Mouse (Mus musculus): ENCODE measurements around the gene Dnaja1.

The Dnaja1 gene

DNA sequence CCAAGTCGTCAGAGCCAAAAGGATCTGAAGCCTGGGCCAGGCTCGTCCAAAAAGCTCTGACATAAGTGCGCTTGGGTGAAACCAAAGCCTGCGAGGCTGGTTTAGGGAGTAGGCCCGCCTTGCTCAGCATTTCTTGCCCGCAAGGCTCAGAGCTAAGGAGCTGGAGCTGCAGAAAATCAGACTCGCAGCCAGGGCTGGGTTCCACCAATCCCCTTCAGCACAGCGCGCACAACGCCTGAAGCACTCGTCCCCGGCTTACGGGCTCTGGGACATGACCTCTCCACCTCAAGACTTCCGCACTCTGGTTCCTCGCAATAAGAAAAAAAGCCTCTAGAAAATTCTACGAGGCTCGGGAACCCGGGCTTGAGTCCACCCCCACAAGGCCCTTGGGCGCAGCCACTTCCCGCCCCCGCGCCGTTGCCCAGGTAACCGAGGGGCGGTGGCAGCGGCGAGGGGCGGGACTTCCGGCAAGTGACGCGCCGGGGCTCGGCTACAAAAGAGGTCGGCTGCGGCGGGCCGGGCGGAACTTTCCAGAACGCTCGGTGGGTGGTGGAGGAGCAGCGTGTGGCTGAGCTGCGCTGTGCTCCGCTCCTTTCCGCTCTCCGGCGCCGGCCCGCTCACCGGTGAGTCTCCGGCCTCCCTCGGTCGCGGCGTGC, at the start of gene Dnaja1:
Gene Dnaja1 (plus strand): TSS at position 140 of the 656 bp plus-strand sequence.
- DNase-seq (ENCODE audit: low spot score) = peak; percentile 96

DNA sequence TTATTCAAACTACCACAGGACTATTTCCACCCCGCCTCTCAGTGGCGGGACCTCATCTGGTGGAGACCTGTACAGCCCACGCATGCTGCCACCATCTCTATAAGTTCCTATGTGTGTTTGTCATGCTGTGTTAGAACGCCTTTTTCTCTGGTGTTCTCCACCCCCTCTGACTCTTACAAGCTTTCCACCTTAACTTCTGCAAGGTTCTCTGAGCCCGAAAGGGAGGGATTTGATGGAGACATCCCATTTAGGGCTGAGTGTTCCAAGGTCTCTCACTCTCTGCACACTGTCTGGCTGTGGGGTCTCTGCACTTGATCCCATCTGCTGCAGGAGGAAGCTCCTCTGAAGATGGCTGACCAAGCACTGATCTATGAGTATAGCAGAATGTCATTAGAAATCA, 48.4 kb upstream of the Dnaja1 start:
- no peak for DNase-seq (ENCODE audit: low spot score)

DNA sequence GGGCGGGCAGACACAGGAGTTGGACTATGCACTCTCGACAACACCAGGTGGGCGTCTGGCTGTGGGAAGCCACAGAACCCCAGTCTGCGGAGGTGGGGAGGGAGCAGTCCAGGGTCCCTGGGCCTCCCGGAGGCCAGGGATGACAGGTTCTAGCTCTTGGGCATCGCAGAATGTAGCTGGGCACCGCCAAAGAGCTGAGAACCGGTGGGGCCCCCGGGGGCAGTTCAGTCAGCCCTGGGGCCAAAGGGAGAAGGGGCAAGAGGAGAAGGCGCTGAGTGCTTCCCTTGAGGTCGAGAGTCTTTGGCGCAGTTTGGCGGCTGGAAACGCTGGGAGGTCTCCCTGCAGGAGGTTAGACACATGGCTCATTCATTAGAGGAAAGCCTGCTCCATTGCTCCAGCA, 45.6 kb upstream of the Dnaja1 start:
- DNase-seq (ENCODE audit: low spot score) = peak; percentile 31

DNA sequence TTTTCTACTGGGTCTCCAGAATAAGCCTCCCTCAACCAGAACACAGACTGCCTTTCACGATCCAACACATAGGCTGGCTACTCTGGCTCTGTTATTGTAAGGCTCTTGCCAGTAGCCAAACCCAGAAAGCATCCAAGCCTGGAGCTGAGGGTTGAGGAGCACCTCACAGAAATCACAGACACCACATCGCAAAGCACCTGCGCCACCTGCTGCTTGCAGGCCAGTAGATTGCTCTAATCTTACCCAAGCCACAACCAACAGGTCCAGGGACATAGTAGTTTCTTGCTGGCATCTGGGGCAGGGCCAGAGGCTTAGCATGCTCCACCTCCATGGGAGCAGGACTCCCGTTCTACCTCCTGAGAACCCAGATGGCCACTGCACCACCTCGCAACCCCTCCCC, 44.8 kb upstream of the Dnaja1 start:
- peak; percentile 13 for DNase-seq (ENCODE audit: low spot score)

- peak; percentile 77 for DNase-seq (ENCODE audit: low spot score)
Observed at GRCm38 (mm10) chr4:40680250-40680860, 41.6 kb upstream of the Dnaja1 start.

DNA sequence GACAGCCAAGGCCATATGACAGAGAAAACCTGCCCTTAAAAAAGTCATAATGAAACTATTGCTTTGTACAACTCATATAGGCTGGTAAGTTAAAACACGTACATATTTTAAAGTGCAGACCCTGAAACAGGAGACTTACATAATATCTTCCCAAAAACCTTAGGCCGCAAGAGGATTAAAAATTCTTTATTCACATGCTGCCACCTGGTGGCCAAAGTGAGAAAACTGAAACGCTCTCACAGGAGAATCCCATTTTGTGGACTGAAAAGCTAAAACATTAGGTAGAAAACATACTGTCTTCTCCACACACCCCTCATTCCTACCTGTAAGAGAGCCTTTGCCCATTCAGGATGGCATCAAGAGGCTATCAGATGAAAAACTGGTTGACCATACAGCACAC, 40.0 kb upstream of the Dnaja1 start:
- peak; percentile 82 for DNase-seq (ENCODE audit: low spot score)

DNA sequence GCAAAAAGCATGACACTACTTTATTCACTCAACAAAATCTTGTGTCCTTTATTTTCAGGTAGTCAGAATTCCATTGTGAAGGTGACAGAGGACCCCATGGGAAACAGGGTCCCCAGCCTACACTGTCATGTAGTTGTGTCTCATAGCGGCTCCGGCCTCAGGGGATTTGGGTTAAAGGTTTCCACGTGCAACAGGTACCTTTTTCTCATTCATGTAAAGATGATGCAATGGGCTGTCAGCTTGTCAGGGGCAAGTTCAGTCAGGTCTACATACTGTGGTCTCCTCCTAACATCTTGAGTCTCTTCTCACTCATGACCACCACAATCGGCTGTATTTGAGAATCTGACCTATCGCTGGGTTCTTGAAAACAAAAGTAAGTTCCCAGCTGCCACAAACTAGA, 39.6 kb upstream of the Dnaja1 start:
- no peak for DNase-seq (ENCODE audit: low spot score)

DNA sequence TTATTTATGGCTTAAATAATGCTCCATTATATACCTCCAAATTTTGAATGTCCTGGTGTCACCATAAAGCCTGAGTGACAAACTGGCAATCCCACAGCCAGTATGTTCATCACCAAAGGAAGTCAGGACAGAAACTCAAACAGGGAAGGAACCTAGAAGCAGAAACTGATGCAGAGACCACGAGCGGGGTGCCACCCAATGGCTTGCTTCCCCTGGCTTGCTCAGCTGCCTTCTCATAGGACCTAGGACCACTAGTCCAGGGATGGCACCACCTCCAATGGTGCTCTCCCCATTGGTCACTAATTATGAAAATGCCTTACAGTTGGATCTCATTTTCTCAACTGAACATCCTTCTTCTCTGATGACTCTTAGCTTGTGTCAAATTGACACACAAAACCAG, 38.6 kb upstream of the Dnaja1 start:
- DNase-seq (ENCODE audit: low spot score) = no peak

DNA sequence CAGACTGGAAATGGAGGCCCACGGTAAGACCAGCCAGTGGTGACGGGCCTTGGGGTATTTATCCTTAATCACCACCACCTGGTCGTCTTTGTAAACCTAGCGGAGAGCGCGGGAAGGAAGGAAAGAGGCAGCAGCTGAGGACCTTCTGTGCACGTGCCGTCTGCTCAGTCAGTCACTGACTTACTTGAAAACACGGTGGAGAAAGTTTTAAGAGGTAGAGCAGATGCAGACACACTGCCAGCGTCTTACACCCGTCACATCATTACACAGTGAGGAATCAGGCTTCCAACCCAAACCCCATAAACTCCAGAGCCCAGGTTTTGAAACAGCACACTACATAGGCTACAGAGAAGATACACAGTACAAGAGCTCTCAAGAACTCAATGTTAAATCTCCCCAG, 30.9 kb upstream of the Dnaja1 start:
- DNase-seq (ENCODE audit: low spot score) = no peak

GRCm38 (mm10) chr4:40697059-40697458, 24.9 kb upstream of the Dnaja1 start:
- no peak for DNase-seq (ENCODE audit: low spot score)

DNA sequence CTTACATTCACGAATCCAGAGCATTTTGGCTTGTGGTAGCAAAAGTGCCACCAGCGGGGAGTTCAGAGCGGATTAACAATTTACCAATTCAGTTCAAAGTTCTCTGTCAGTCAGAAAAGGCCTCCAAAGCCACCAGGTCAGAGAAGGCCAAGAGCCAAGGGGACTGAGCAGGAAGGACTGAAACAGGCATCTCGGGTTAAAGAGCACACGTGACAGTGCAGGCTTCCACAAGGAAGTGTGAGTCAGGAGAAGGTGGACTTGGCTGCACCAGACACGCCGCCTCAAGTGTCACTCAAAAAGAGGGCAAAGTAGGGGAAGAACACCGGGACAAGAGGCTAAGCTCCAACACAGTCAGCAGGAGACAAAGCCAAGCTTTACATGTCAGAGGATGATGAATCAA, 21.7 kb upstream of the Dnaja1 start:
- no peak for DNase-seq (ENCODE audit: low spot score)

- no peak for DNase-seq (ENCODE audit: low spot score)
Observed at GRCm38 (mm10) chr4:40701796-40702195, 20.2 kb upstream of the Dnaja1 start.

- peak; percentile 97 for DNase-seq (ENCODE audit: low spot score)
Observed at GRCm38 (mm10) chr4:40702797-40703709, 18.9 kb upstream of the Dnaja1 start, which contains the start of gene Aptx. TSS of gene Aptx (minus strand) at chr4:40703194.

GRCm38 (mm10) chr4:40703710-40704275, 18.2 kb upstream of the Dnaja1 start:
- DNase-seq (ENCODE audit: low spot score) = peak; percentile 25

- DNase-seq (ENCODE audit: low spot score) = no peak
Observed at GRCm38 (mm10) chr4:40717141-40717540, 4.8 kb upstream of the Dnaja1 start.

GRCm38 (mm10) chr4:40720910-40721309, 1.0 kb upstream of the Dnaja1 start:
- no peak for DNase-seq (ENCODE audit: low spot score)

GRCm38 (mm10) chr4:40722687-40723460, 924 bp downstream of the Dnaja1 start:
- DNase-seq (ENCODE audit: low spot score) = peak; percentile 82

DNA sequence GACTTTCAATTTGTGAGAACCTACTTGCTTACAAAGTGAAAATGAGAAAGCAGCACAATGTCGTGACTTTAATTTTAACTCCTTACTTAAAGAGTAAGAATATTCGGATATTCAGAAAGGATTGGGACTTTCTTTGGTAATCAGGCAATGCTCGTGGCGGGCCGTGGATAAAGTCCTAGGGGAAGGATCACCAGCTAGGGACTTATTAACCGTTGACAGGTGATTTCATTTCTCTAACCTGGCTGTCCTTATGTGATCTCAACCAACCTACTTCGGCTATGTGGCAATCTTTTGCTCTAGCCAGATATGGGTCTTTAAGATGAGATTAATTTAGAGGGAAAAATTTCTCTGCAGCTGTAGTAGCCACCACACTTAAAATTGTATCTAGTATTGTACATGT, 3.2 kb downstream of the Dnaja1 start:
- no peak for DNase-seq (ENCODE audit: low spot score)

GRCm38 (mm10) chr4:40725554-40725953, 3.6 kb downstream of the Dnaja1 start:
- no peak for DNase-seq (ENCODE audit: low spot score)

GRCm38 (mm10) chr4:40727247-40727646, 5.3 kb downstream of the Dnaja1 start:
- no peak for DNase-seq (ENCODE audit: low spot score)

DNA sequence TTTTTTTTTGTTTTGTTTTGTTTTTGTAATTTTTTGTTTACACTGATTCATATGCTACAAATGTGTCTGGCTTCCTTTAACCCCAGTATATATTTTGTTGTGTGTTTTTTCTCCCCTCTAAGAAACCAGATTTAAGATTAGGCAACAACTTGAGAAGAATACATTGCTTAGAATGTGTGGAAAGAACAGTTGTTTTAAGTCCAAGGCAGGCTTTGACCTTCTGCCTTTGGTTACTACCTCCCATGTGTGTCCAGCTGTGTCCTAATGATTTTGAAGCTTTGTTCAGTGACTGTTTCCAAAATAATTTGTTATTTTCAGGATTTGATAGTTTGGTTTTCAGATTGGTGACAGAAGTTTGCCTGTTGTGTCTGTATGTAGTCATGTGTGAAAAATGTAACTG, 9.3 kb downstream of the Dnaja1 start:
- DNase-seq (ENCODE audit: low spot score) = no peak

DNA sequence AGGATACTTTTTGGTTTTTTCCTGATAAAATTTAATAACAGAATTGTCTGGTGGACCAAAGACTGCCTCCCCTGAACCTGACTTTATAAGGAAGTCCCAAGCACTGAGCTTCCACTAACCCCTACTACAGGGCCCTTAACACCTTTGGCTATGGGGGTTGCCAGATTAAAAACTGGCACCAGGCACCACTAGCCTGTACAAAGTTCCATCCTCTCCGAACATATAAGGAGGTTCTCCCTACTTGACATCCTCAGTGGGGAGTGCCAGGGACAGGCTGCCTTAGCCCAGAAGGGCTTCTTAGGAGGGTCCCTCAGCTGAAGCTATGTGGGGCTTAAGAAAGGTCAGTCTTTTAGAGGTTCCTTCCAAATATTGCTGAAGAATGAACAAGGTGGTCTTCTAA, 13.4 kb downstream of the Dnaja1 start:
- DNase-seq (ENCODE audit: low spot score) = no peak
